Mouse (Mus musculus): ENCODE results near the gene Senp1. TPM values are rescaled to one million over a fixed set of nuclear protein-coding genes. Genes with fewer than 3 reads are reported as not detected.
A peak's percentile ranks its signal among the peaks of the same experiment; 100 is the strongest.

Senp1 gene
- polyA plus RNA-seq, 1 experiment from 2014 or later, result 27.2 TPM

DNA sequence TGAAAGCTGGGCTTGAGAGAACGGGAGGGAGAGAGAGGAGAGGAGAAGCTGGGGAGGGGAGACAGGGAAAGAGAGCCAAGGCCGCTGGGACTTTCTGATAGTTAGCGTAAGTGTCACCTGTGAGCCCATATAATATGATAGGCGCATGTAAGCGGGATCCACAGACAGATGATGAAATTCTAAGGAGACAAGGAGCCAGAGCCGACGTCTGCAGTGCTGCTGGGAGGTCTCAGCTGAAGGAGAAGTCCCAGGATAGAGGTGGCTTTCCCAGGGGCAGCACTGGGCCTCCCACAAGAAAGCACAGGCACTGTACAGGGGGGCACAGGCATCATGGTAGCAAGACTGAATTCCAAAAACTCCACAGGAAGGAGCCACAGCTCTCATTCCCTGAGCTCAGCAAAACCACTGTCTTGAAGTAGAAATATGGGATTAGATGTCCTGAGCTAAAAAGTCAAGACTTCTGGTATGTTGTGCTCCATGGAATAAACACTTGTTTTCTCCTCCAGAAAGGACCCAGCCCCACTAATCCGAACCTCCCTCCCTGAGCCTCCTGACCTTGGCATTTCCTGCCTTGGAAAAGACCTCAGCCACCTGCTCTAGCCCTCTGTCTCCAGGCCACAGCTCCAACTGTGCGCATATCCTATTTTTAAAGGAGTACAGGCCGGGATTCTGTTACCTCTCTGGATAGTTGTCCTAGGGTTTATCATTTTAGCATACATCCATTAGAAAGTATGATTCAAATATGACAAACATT, 20.7 kb upstream of the Senp1 start:
- WGBS, result 75% methylated on average over 10 of the region's 10 CpGs
- H3K4me1 ChIP-seq (ENCODE audit: control insufficient read depth, insufficient read depth, low read length), result peaks cover 8% of the 10 kb centered on the region
- no peaks in the 10 kb centered on the region for H3K9me3 ChIP-seq (ENCODE audit: control insufficient read depth, low read length)
- H3K27me3 ChIP-seq (replicated peaks; ENCODE audit: control insufficient read depth, insufficient read depth, low read length), result no peaks in the 10 kb centered on the region
- H3K9ac ChIP-seq (ENCODE audit: low read depth, low read length), result no peak overlapping the region
- DNase-seq (ENCODE audit: low spot score) (no peak), ATAC-seq (ENCODE audit: low read depth) (no peak)
- no peak overlapping the region for H3K4me2 ChIP-seq (ENCODE audit: low read depth, low read length)
- no peak overlapping the region for H3K4me3 ChIP-seq (ENCODE audit: low read depth, low read length)
- no peak overlapping the region for H3K27ac ChIP-seq (replicated peaks; ENCODE audit: low read depth, low read length)
- H3K36me3 ChIP-seq (ENCODE audit: control insufficient read depth, insufficient read depth, low read length), result peaks cover 33% of the 10 kb centered on the region

DNA sequence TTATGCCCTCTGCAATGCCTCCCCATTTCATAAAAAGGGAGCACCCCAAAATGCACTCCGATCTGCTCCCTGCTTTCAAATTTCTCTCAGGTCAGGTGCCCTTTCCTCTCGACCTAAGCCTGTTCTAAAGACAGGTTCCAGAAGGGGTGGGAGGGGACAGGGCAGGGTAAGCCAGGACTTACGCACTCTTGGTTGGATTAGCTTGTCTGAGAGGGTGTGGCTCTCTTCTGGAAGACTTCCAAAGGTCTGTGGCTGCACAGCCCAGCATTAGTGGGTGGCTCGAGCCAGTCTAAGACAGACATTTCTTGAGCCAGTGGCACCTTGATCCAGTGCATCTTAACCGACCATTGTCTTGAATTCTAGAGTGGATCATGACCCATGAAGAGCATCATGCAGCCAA, 18.2 kb upstream of the Senp1 start:
- no peak overlapping the region for H3K4me3 ChIP-seq (ENCODE audit: low read depth, low read length)
- WGBS, result 72% methylated on average over 5 of the region's 5 CpGs
- no peaks in the 10 kb centered on the region for H3K9me3 ChIP-seq (ENCODE audit: control insufficient read depth, low read length)
- no peak overlapping the region for H3K9ac ChIP-seq (ENCODE audit: low read depth, low read length)
- no peaks in the 10 kb centered on the region for H3K27me3 ChIP-seq (replicated peaks; ENCODE audit: control insufficient read depth, insufficient read depth, low read length)
- peaks cover 13% of the 10 kb centered on the region; the same call in 1 of the 2 replicates for H3K36me3 ChIP-seq (ENCODE audit: control insufficient read depth, insufficient read depth, low read length)
- peaks cover 16% of the 10 kb centered on the region for H3K4me1 ChIP-seq (ENCODE audit: control insufficient read depth, insufficient read depth, low read length)
- H3K4me2 ChIP-seq (ENCODE audit: low read depth, low read length), result no peak overlapping the region
- DNase-seq (ENCODE audit: low spot score) (no peak), ATAC-seq (ENCODE audit: low read depth) (no peak)
- no peak overlapping the region for H3K27ac ChIP-seq (replicated peaks; ENCODE audit: low read depth, low read length)

DNA sequence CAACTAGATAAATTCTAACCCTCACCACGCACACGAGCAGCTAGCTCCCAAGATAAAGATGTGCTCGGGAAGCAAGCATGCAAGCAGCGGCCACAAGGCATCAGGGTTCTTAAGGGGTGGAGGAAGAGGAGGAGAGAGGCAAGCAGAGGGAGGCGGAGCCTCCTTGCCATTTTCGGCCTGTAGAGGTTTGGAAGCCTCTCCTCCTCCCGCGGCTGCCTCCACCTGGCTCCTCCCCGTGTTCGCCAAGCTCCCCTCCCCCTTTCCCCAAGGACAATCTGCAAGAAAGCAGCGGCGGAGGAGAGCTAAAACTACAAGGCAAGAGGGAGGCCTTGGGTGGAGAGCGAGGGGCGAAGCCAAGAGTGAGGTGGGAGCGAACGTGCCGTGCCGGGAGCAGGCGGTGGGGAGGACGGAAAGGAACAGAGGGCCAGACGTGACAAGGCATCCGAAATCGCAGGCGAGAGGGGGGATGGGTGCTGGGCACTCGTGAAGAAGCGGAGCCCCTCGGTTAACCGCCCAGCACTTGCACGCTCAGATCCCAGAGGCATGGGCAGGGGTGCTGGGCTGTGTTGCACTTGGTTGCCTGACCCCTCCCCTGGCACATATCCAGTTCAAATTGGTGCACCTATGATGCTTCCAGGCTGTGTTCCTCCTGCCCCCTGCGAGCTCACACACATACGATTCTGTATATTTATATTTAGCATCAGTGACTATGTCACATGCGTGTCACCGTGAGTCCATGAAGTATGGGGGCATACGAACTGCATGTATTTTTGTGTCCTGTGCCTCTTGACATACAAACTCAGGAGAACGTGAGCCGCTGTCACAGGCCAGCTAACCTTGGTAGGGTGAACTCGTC, 15.0 kb upstream of the Senp1 start:
- DNase-seq (ENCODE audit: low spot score) (peak; percentile 96), ATAC-seq (ENCODE audit: low read depth) (peak; percentile 97)
- Histone ChIP-seq H3K4me3 (ENCODE audit: low read depth, low read length) (peak overlapping the region; percentile 74), H3K9me3 (ENCODE audit: control insufficient read depth, low read length) (no peaks in the 10 kb centered on the region), H3K27ac (replicated peaks; ENCODE audit: low read depth, low read length) (peak overlapping the region; percentile 72), H3K9ac (ENCODE audit: low read depth, low read length) (peak overlapping the region; percentile 85), H3K36me3 (ENCODE audit: control insufficient read depth, insufficient read depth, low read length) (0 out of 2 replicates have a peak, but pooled peaks cover 4% of the 10 kb centered on the region), H3K27me3 (replicated peaks; ENCODE audit: control insufficient read depth, insufficient read depth, low read length) (no peaks in the 10 kb centered on the region), H3K4me1 (ENCODE audit: control insufficient read depth, insufficient read depth, low read length) (peaks cover 16% of the 10 kb centered on the region), H3K4me2 (ENCODE audit: low read depth, low read length) (peak overlapping the region; percentile 84)
- WGBS, result 2% methylated on average over 35 of the region's 37 CpGs

DNA sequence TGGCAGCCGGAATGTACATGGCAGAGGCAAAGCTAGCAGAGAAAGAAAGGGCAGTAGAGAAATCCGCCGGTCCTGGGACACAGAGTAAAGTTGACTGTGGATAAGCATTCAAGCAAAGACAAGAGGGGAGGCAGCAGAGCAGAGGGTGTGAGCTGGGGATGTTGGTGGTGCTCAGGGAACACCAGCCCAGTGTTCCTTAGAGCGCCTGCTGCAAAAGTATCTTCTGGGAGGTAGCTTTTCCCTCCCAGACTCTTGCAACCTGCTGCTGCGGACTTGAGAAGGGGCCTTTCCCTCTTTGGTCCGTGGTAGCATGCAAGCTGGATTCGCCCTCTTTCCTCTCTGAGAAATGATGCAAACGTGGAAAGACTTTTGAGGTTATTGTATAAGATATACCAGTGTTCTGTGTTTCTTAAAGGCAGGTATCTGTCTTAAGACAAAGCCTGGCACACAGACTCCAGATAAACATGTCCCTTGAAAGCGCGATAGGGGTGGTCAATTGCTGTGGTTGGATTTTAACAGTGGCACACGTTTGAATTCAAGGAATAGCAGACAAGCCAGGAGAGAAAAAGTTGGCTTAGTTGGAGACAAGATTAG, 14.3 kb upstream of the Senp1 start:
- H3K27ac ChIP-seq (replicated peaks; ENCODE audit: low read depth, low read length), result peak overlapping the region; percentile 72
- peak overlapping the region; percentile 74 for H3K4me3 ChIP-seq (ENCODE audit: low read depth, low read length)
- H3K27me3 ChIP-seq (replicated peaks; ENCODE audit: control insufficient read depth, insufficient read depth, low read length), result no peaks in the 10 kb centered on the region
- H3K4me1 ChIP-seq (ENCODE audit: control insufficient read depth, insufficient read depth, low read length), result peaks cover 16% of the 10 kb centered on the region
- DNase-seq (ENCODE audit: low spot score) (no peak), ATAC-seq (ENCODE audit: low read depth) (no peak)
- peak overlapping the region; percentile 84 for H3K4me2 ChIP-seq (ENCODE audit: low read depth, low read length)
- peak overlapping the region; percentile 85 for H3K9ac ChIP-seq (ENCODE audit: low read depth, low read length)
- 35% methylated on average over 11 of the region's 11 CpGs for WGBS
- no peaks in the 10 kb centered on the region for H3K9me3 ChIP-seq (ENCODE audit: control insufficient read depth, low read length)
- 0 out of 2 replicates have a peak, but pooled peaks cover 2% of the 10 kb centered on the region for H3K36me3 ChIP-seq (ENCODE audit: control insufficient read depth, insufficient read depth, low read length)

DNA sequence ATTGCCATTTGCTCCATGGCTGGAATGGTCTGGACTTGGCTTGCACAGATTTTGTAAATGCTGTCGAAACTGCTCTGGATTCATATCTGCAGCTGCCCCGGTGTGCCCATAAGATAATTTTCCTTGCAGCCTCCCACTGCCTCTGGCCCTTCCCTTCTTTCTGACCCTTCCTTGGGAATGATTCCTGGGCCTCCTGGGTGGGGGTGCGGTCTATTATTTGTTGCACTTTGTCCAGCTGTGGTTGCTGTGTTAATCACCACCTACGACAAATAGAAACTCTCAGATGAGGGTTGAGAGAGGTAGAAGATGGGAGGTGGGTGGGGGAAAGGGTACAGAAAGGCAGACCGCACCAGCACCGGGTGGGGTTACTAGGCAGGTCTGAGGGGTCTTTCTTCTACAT, 13.7 kb upstream of the Senp1 start:
- no peak overlapping the region for H3K4me3 ChIP-seq (ENCODE audit: low read depth, low read length)
- H3K27ac ChIP-seq (replicated peaks; ENCODE audit: low read depth, low read length), result no peak overlapping the region
- no peak overlapping the region for H3K4me2 ChIP-seq (ENCODE audit: low read depth, low read length)
- ATAC-seq (ENCODE audit: low read depth) (no peak), DNase-seq (ENCODE audit: low spot score) (no peak)
- H3K9me3 ChIP-seq (ENCODE audit: control insufficient read depth, low read length), result no peaks in the 10 kb centered on the region
- no peaks in the 10 kb centered on the region for H3K27me3 ChIP-seq (replicated peaks; ENCODE audit: control insufficient read depth, insufficient read depth, low read length)
- WGBS, result 85% methylated on average over 6 of the region's 6 CpGs
- H3K9ac ChIP-seq (ENCODE audit: low read depth, low read length), result no peak overlapping the region
- H3K4me1 ChIP-seq (ENCODE audit: control insufficient read depth, insufficient read depth, low read length), result peaks cover 16% of the 10 kb centered on the region
- no peaks in the 10 kb centered on the region for H3K36me3 ChIP-seq (ENCODE audit: control insufficient read depth, insufficient read depth, low read length)

DNA sequence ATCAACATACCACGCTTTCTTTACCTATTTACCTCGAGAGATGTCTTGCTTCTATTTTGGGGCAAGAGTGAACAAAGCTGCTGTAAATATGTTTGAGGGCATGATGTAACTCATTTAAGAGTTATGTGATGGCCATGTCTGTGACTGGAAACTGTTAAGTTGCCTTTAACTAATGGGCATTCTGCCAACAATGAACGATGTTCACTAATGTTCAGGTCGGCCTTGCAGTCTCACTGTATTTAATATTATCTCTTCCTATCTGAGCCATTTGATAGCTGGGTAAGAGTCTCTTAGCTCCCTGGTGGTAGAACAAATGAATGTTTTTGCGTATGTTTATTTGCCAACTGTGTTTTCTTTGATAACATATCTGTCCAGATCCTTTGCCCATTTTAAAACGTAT, 13.0 kb upstream of the Senp1 start:
- H3K27ac ChIP-seq (replicated peaks; ENCODE audit: low read depth, low read length), result no peak overlapping the region
- WGBS, result 69% methylated on average over 6 of the region's 6 CpGs
- H3K9ac ChIP-seq (ENCODE audit: low read depth, low read length), result no peak overlapping the region
- no peak overlapping the region for H3K4me3 ChIP-seq (ENCODE audit: low read depth, low read length)
- no peaks in the 10 kb centered on the region for H3K27me3 ChIP-seq (replicated peaks; ENCODE audit: control insufficient read depth, insufficient read depth, low read length)
- no peaks in the 10 kb centered on the region for H3K9me3 ChIP-seq (ENCODE audit: control insufficient read depth, low read length)
- no peak overlapping the region for H3K4me2 ChIP-seq (ENCODE audit: low read depth, low read length)
- no peaks in the 10 kb centered on the region for H3K36me3 ChIP-seq (ENCODE audit: control insufficient read depth, insufficient read depth, low read length)
- ATAC-seq (ENCODE audit: low read depth) (no peak), DNase-seq (ENCODE audit: low spot score) (no peak)
- peaks cover 16% of the 10 kb centered on the region for H3K4me1 ChIP-seq (ENCODE audit: control insufficient read depth, insufficient read depth, low read length)

DNA sequence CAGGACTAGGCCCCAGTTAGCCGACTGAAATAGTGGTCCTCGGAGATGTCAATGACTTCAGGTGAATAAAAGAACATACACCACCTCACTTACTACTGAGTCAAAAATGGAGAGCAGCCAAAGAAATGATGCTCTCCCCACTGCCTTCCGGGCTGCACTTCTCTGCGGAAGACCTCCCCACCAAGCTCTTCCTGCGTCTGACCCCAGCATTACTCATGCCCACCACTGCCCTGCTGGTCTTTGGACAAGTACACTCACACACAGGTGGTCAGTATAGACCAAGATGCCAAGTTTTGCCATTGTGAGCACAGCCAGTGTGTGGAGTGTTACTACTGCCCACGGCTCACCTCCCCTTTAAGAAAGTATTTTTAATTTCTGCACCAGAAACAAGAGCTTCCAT, 8.9 kb upstream of the Senp1 start:
- Histone ChIP-seq H3K4me3 (ENCODE audit: low read depth, low read length) (no peak overlapping the region), H3K4me2 (ENCODE audit: low read depth, low read length) (no peak overlapping the region), H3K27me3 (replicated peaks; ENCODE audit: control insufficient read depth, insufficient read depth, low read length) (no peaks in the 10 kb centered on the region), H3K36me3 (ENCODE audit: control insufficient read depth, insufficient read depth, low read length) (no peaks in the 10 kb centered on the region), H3K4me1 (ENCODE audit: control insufficient read depth, insufficient read depth, low read length) (no peaks in the 10 kb centered on the region), H3K27ac (replicated peaks; ENCODE audit: low read depth, low read length) (no peak overlapping the region), H3K9ac (ENCODE audit: low read depth, low read length) (no peak overlapping the region), H3K9me3 (ENCODE audit: control insufficient read depth, low read length) (no peaks in the 10 kb centered on the region)
- ATAC-seq (ENCODE audit: low read depth) (no peak), DNase-seq (ENCODE audit: low spot score) (no peak)
- 93% methylated on average over 6 of the region's 6 CpGs for WGBS

DNA sequence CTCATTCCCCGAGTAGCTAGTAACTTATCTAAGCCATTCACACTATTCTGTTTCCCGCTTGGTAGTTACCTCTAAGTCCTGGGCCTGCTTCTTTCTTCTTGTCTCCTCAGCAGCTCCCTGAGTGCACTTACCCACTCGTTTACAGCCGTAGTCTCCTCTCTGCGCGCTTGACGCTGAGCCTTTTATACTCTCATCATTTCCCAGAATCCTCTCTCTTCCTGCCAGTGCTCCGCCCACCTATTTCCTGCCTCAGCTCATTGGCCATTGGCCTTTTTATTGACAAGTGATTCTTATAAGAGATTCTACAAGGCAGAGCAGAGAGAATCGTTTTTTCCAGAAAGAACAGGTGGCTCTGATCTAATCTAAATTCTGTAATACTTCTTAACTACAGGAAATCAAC, 5.0 kb upstream of the Senp1 start:
- no peaks in the 10 kb centered on the region for H3K36me3 ChIP-seq (ENCODE audit: control insufficient read depth, insufficient read depth, low read length)
- H3K27ac ChIP-seq (replicated peaks; ENCODE audit: low read depth, low read length), result no peak overlapping the region
- no peak overlapping the region for H3K9ac ChIP-seq (ENCODE audit: low read depth, low read length)
- H3K9me3 ChIP-seq (ENCODE audit: control insufficient read depth, low read length), result no peaks in the 10 kb centered on the region
- H3K27me3 ChIP-seq (replicated peaks; ENCODE audit: control insufficient read depth, insufficient read depth, low read length), result no peaks in the 10 kb centered on the region
- 88% methylated on average over 9 of the region's 9 CpGs for WGBS
- H3K4me1 ChIP-seq (ENCODE audit: control insufficient read depth, insufficient read depth, low read length), result no peaks in the 10 kb centered on the region
- DNase-seq (ENCODE audit: low spot score), result no peak
- ATAC-seq (ENCODE audit: low read depth), result no peak
- no peak overlapping the region for H3K4me2 ChIP-seq (ENCODE audit: low read depth, low read length)
- no peak overlapping the region for H3K4me3 ChIP-seq (ENCODE audit: low read depth, low read length)
